Mouse (Mus musculus): ENCODE results near the gene Itgax.

DNA sequence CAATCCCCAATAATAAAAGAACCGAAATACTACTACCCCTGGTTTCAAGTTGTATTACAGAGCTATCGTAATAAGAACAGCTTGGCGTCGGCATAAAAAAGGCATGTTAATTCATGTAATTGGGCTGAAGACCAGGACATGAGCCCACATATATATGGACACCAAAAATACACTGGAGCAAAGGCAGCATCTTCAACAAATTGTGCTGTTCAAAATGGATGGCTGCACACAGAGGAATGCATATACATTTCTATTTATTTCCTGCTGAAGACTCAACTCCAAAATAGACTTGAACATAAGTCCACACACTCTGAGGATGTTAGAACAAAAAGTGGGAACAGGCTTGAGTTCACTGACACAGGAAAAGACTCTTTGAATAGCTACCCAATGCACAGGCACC, 34.7 kb downstream of the Itgax start:
- TF ChIP-seq CTCF (IDR thresholded peaks at IDR 0.05; ENCODE audit: extremely low read depth, insufficient read length, insufficient replicate concordance, low read depth, low read length) (no peak), POLR2A (IDR thresholded peaks at IDR 0.05; ENCODE audit: low read depth, low read length) (no peak)
